Mouse (Mus musculus) myocyte (in vitro differentiated cells): ENCODE results near the gene Brd4. TPM values are rescaled to one million over a fixed set of nuclear protein-coding genes. Genes with fewer than 3 reads are reported as not detected.

ENCODE experiments used
- H3K27me3 ChIP-seq: one replicate; pipeline ENCODE4 v1.6.1; 2011; ENCODE audit not compliant: control insufficient read depth, insufficient read depth, insufficient read length
- H3K36me3 ChIP-seq: one replicate; pipeline ENCODE4 v1.6.1; 2011; ENCODE audit not compliant: control insufficient read depth, insufficient read depth
- H3K4me2 ChIP-seq: one replicate; pipeline ENCODE4 v1.6.1; 2011; ENCODE audit warnings: low read depth, control low read depth
- H3K4me3 ChIP-seq: one replicate; pipeline ENCODE4 v1.5.1; 2011; ENCODE audit warnings: mild to moderate bottlenecking, control low read depth, moderate library complexity
- H3K79me2 ChIP-seq: one replicate; pipeline ENCODE4 v1.6.1; 2011; ENCODE audit not compliant: control insufficient read depth, insufficient read depth
- H3ac ChIP-seq: one replicate; pipeline ENCODE4 v1.6.1; 2011; ENCODE audit not compliant: control insufficient read depth, insufficient read length
- CEBPB ChIP-seq: IDR thresholded peaks from 2 replicates; pipeline ENCODE4 v1.6.1; 2011; ENCODE audit warnings: mild to moderate bottlenecking, moderate library complexity; ENCODE audit not compliant: poor library complexity, insufficient read depth, severe bottlenecking
- E2F4 ChIP-seq: IDR thresholded peaks from one replicate; pipeline ENCODE4 v1.6.1; 2011; ENCODE audit warnings: mild to moderate bottlenecking, control low read depth, moderate library complexity; ENCODE audit not compliant: insufficient read depth
- MAX ChIP-seq: IDR thresholded peaks from one replicate; pipeline ENCODE4 v1.6.1; 2011; ENCODE audit warnings: low read depth, mild to moderate bottlenecking, control low read depth
- MYOD1 ChIP-seq, 3 experiments: IDR thresholded peaks; one replicate each; pipeline ENCODE4 v1.6.1; 2011; ENCODE audit warnings: control low read depth in 2 of 3, low read depth in 2 of 3, mild to moderate bottlenecking in 2 of 3, moderate library complexity in 1 of 3; ENCODE audit not compliant: insufficient read length in 2 of 3, control insufficient read depth in 1 of 3
- MYOG ChIP-seq, 3 experiments: IDR thresholded peaks; one replicate each; pipeline ENCODE4 v1.6.1; 2011; ENCODE audit warnings: control low read depth in 2 of 3, low read depth in 2 of 3, mild to moderate bottlenecking in 2 of 3; ENCODE audit not compliant: insufficient read length in 2 of 3, control insufficient read depth in 1 of 3, insufficient read depth in 1 of 3
- POLR2A ChIP-seq: IDR thresholded peaks from one replicate; pipeline ENCODE4 v1.6.1; 2011; ENCODE audit warnings: low read depth, mild to moderate bottlenecking, control low read depth, moderate library complexity; ENCODE audit not compliant: insufficient read length
- POLR2AphosphoS2 ChIP-seq: IDR thresholded peaks from one replicate; pipeline ENCODE4 v1.6.1; 2011; ENCODE audit warnings: low read depth, control low read depth; ENCODE audit not compliant: insufficient read length
- REST ChIP-seq: IDR thresholded peaks from one replicate; pipeline ENCODE4 v1.6.1; 2011; ENCODE audit warnings: mild to moderate bottlenecking, control low read depth, moderate library complexity; ENCODE audit not compliant: insufficient read depth, insufficient read length
- SRF ChIP-seq: IDR thresholded peaks from one replicate; pipeline ENCODE4 v1.6.1; 2011; ENCODE audit warnings: low read depth; ENCODE audit not compliant: control insufficient read depth, insufficient read length
- TCF12 ChIP-seq: IDR thresholded peaks from one replicate; pipeline ENCODE4 v1.6.1; 2011; ENCODE audit warnings: mild to moderate bottlenecking, control low read depth; ENCODE audit not compliant: poor library complexity, insufficient read depth, severe bottlenecking
- TCF3 ChIP-seq: IDR thresholded peaks from one replicate; pipeline ENCODE4 v1.6.1; 2011; ENCODE audit warnings: low read depth, control low read depth; ENCODE audit not compliant: insufficient read length
- USF1 ChIP-seq: IDR thresholded peaks from one replicate; pipeline ENCODE4 v1.6.1; 2011; ENCODE audit warnings: low read depth, mild to moderate bottlenecking, control low read depth, moderate library complexity
- polyA plus RNA-seq: library from polyadenylated mRNA; unstranded; fragments of >200 nt; fragmentation: generic; extraction: Trizol; gene quantifications from one replicate; pipeline ENCODE4 v1.2.1, GENCODE M21; 2012; ENCODE audit warnings: missing spikeins

Brd4 gene
- polyA plus RNA-seq, 1 experiment: 54.3 TPM

DNA sequence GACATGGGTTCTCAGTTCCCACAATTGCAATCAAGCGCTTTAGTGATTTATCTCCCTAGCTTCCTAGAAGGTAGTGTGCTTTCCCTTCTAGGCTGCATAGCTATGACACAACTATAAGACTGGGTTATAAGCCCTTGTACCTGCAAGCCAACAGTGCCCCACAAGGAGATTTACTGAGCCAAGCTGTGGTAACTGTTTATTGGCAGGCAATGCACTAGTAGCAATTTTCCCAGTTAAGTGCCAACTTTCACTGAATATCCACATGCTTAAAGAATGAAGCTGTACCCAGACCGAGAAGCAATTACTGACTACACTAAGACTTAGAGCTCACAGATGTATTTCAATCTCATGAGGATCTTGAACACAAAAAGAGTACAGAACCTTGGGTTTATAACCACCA, 20.9 kb downstream of the Brd4 start:
- Histone ChIP-seq H3K79me2 (peaks cover 100% of the 10 kb centered on the region), H3ac (no peak overlapping the region), H3K4me2 (no peak overlapping the region), H3K27me3 (no peaks in the 10 kb centered on the region), H3K36me3 (no peaks in the 10 kb centered on the region), H3K4me3 (no peak overlapping the region)
- no peak for TF ChIP-seq REST
- no peak for TF ChIP-seq MAX
- no peak for TF ChIP-seq USF1
- no peak for TF ChIP-seq TCF12
- TF ChIP-seq POLR2AphosphoS2: no peak
- no peak for TF ChIP-seq MYOD1 (IDR thresholded peaks at IDR 0.05; ENCODE audit: control insufficient read depth in 1 of 3, insufficient read length in 2 of 3, low read depth in 2 of 3)
- no peak for TF ChIP-seq SRF
- TF ChIP-seq E2F4: no peak
- TF ChIP-seq MYOG (IDR thresholded peaks at IDR 0.05; ENCODE audit: control insufficient read depth in 1 of 3, insufficient read depth in 1 of 3, insufficient read length in 2 of 3, low read depth in 2 of 3): no peak
- TF ChIP-seq CEBPB: no peak

GRCm38 (mm10) chr17:32262831-32263559, 21.5 kb downstream of the Brd4 start:
- Histone ChIP-seq H3K36me3 (no peaks in the 10 kb centered on the region), H3K4me3 (no peak overlapping the region), H3ac (no peak overlapping the region), H3K27me3 (no peaks in the 10 kb centered on the region), H3K79me2 (peaks cover 100% of the 10 kb centered on the region), H3K4me2 (no peak overlapping the region)
- TF ChIP-seq MAX (no peak), CEBPB (no peak), USF1 (no peak), MYOG (IDR thresholded peaks at IDR 0.05; ENCODE audit: control insufficient read depth in 1 of 3, insufficient read depth in 1 of 3, insufficient read length in 2 of 3, low read depth in 2 of 3) (no peak), POLR2A (no peak), MYOD1 (IDR thresholded peaks at IDR 0.05; ENCODE audit: control insufficient read depth in 1 of 3, insufficient read length in 2 of 3, low read depth in 2 of 3) (no peak), POLR2AphosphoS2 (no peak), TCF12 (no peak), SRF (no peak), TCF3 (no peak), E2F4 (no peak), REST (no peak)

GRCm38 (mm10) chr17:32258869-32259268, 25.7 kb downstream of the Brd4 start:
- Histone ChIP-seq H3K27me3 (no peaks in the 10 kb centered on the region), H3K4me3 (no peak overlapping the region)
- TF ChIP-seq USF1 (no peak), CEBPB (no peak), MYOD1 (IDR thresholded peaks at IDR 0.05; ENCODE audit: control insufficient read depth in 1 of 3, insufficient read length in 2 of 3, low read depth in 2 of 3) (no peak), SRF (no peak), POLR2A (no peak), MAX (no peak), E2F4 (no peak), MYOG (IDR thresholded peaks at IDR 0.05; ENCODE audit: control insufficient read depth in 1 of 3, insufficient read depth in 1 of 3, insufficient read length in 2 of 3, low read depth in 2 of 3) (no peak), TCF3 (no peak), REST (no peak), POLR2AphosphoS2 (no peak), TCF12 (no peak)

GRCm38 (mm10) chr17:32257944-32258343, 26.6 kb downstream of the Brd4 start:
- Histone ChIP-seq H3K36me3 (no peaks in the 10 kb centered on the region), H3ac (no peak overlapping the region), H3K4me3 (no peak overlapping the region), H3K79me2 (peaks cover 100% of the 10 kb centered on the region), H3K4me2 (no peak overlapping the region), H3K27me3 (no peaks in the 10 kb centered on the region)
- TF ChIP-seq SRF: no peak
- TF ChIP-seq TCF12: no peak
- no peak for TF ChIP-seq POLR2A
- TF ChIP-seq POLR2AphosphoS2: no peak
- no peak for TF ChIP-seq REST
- no peak for TF ChIP-seq TCF3
- no peak for TF ChIP-seq E2F4
- TF ChIP-seq MYOG (IDR thresholded peaks at IDR 0.05; ENCODE audit: control insufficient read depth in 1 of 3, insufficient read depth in 1 of 3, insufficient read length in 2 of 3, low read depth in 2 of 3): no peak
- no peak for TF ChIP-seq CEBPB
- no peak for TF ChIP-seq MYOD1 (IDR thresholded peaks at IDR 0.05; ENCODE audit: control insufficient read depth in 1 of 3, insufficient read length in 2 of 3, low read depth in 2 of 3)
- no peak for TF ChIP-seq MAX

More at GRCm38 (mm10) chr17:32258869-32259268, 25.7 kb downstream of the Brd4 start:
- Histone ChIP-seq H3K79me2 (peaks cover 100% of the 10 kb centered on the region), H3ac (no peak overlapping the region), H3K36me3 (no peaks in the 10 kb centered on the region), H3K4me2 (no peak overlapping the region)
